Mouse (Mus musculus): Measurements from ENCODE around the gene Pold2. TPM values are rescaled to one million over a fixed set of nuclear protein-coding genes. Genes with fewer than 3 reads are reported as not detected.

The Pold2 gene
- polyA plus RNA-seq, 1 experiment = 133 TPM

GRCm38 (mm10) chr11:5840346-5840745 lies 37.7 kb downstream of the Pold2 start:
- Histone ChIP-seq H3K4me1 (ENCODE audit: control insufficient read depth, insufficient read depth, insufficient read length, low read length) (peaks cover 2% of the 10 kb centered on the region; the same call in 1 of the 2 replicates), H3K36me3 (ENCODE audit: control insufficient read depth, insufficient read depth, low read length) (peaks cover 6% of the 10 kb centered on the region; the same call in 1 of the 2 replicates), H3K4me3 (ENCODE audit: low read depth, low read length) (no peak overlapping the region), H3K27ac (ENCODE audit: insufficient read depth, low read depth, low read length) (no peak overlapping the region), H3K27me3 (ENCODE audit: control insufficient read depth, insufficient read depth, low read length) (no peaks in the 10 kb centered on the region)
- 91% methylated on average over 7 of the region's 7 CpGs for WGBS
- TF ChIP-seq CTCF (IDR thresholded peaks at IDR 0.05; ENCODE audit: extremely low read depth, insufficient read length, insufficient replicate concordance, low read depth, low read length) = no peak
- TF ChIP-seq POLR2A (IDR thresholded peaks at IDR 0.05; ENCODE audit: low read depth, low read length) = no peak

DNA sequence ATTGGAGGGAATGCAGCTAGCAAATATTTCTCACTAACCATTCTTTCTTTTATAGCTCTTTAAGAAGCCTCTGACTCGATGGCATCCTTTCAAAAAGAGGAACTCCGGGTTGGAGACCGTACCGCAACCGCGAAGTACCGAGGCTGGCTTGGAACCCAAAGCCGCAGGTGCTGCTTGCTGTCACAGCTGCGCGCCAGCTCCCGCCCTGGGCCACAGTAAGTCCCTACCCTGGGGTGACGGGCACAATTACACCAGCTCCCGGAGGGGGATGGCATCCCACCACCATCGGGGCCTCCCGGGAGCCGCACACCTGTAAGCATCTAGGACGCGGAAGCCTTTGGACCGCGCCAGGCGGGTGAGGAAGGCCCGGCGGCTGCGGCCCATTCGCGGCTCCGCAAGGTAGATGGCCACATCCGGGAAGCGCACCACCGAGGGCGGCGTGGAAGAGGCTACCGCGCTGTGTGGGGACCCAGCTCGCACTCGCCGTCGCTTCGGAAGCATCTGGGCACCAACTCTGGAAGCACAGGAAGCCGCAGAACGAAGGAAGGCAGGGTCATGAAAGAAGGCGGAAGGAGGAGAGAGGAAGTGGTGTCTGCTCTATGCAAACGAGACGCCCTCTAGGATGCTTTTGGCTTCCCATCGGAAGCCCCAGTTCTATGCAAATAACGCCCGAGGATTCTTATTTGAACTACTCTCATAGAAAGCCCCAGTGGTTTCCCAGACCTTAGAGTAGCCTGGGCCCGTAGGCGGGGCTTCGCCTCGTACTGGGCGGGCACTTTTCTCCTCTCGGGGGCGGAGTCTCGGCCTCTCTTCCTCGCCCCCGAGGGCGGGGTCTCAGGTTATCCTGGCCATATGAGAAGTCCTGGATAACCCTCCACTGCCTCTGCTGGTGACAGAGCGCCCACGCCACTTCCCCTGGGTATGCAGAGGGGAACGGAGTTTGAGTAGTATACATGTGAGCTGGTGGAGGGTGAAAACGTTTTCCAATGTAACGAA lies 40.5 kb downstream of the Pold2 start, which contains the start of gene Polm:
TSS of gene Polm (minus strand) at position 766 of the 996 bp plus-strand sequence.
- Histone ChIP-seq H3K36me3 (ENCODE audit: control insufficient read depth, insufficient read depth, low read length) (peaks cover 25% of the 10 kb centered on the region; the same call in 1 of the 2 replicates), H3K4me1 (ENCODE audit: control insufficient read depth, insufficient read depth, insufficient read length, low read length) (peaks cover 2% of the 10 kb centered on the region; the same call in 1 of the 2 replicates), H3K27ac (ENCODE audit: insufficient read depth, low read depth, low read length) (peak within 1 kb of the TSS; percentile 89), H3K4me3 (ENCODE audit: low read depth, low read length) (peak within 1 kb of the TSS; percentile 89), H3K27me3 (ENCODE audit: control insufficient read depth, insufficient read depth, low read length) (no peaks in the 10 kb centered on the region)
- under 1% methylated on average over 63 of the region's 63 CpGs for WGBS
- TF ChIP-seq POLR2A (IDR thresholded peaks at IDR 0.05; ENCODE audit: low read depth, low read length) (peak; percentile 55), CTCF (IDR thresholded peaks at IDR 0.05; ENCODE audit: extremely low read depth, insufficient read length, insufficient replicate concordance, low read depth, low read length) (peak; percentile 67; the same call in 1 of the 2 replicates)

GRCm38 (mm10) chr11:5836126-5836525 lies 42.0 kb downstream of the Pold2 start:
- TF ChIP-seq CTCF (IDR thresholded peaks at IDR 0.05; ENCODE audit: extremely low read depth, insufficient read length, insufficient replicate concordance, low read depth, low read length) = peak; percentile 26; the same call in 1 of the 2 replicates
- no peak for TF ChIP-seq POLR2A (IDR thresholded peaks at IDR 0.05; ENCODE audit: low read depth, low read length)
- H3K4me3 ChIP-seq (ENCODE audit: low read depth, low read length) = no peak overlapping the region
- WGBS = 77% methylated on average over 1 of the region's 1 CpGs

DNA sequence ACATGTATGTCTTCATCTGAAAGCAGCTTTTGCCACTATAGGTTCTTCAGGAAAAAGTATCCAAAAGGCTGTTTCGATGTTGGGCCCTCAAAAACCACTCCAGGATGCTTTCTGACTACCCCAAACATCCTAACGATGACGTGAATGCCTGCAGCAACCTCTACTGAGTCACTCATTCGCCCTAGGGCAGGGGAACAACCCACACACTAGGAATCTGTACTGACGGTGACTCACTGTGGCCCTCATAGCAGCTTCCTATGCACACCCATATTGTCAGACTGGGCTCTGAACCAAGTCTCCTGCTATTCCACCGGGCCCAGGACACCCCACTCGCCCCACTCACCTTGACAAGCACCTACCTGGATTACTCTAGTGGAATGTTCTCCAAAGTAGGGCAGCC lies 43.0 kb downstream of the Pold2 start:
- 89% methylated on average over 7 of the region's 7 CpGs for WGBS
- no peak for TF ChIP-seq CTCF (IDR thresholded peaks at IDR 0.05; ENCODE audit: extremely low read depth, insufficient read length, insufficient replicate concordance, low read depth, low read length)
- no peak for TF ChIP-seq POLR2A (IDR thresholded peaks at IDR 0.05; ENCODE audit: low read depth, low read length)
- Histone ChIP-seq H3K36me3 (ENCODE audit: control insufficient read depth, insufficient read depth, low read length) (peaks cover 47% of the 10 kb centered on the region), H3K4me1 (ENCODE audit: control insufficient read depth, insufficient read depth, insufficient read length, low read length) (peaks cover 2% of the 10 kb centered on the region; the same call in 1 of the 2 replicates), H3K4me3 (ENCODE audit: low read depth, low read length) (no peak overlapping the region), H3K27ac (ENCODE audit: insufficient read depth, low read depth, low read length) (no peak overlapping the region), H3K27me3 (ENCODE audit: control insufficient read depth, insufficient read depth, low read length) (no peaks in the 10 kb centered on the region)

More at GRCm38 (mm10) chr11:5836126-5836525, 42.0 kb downstream of the Pold2 start:
- H3K27me3 ChIP-seq (ENCODE audit: control insufficient read depth, insufficient read depth, low read length) = no peaks in the 10 kb centered on the region
- no peak overlapping the region for H3K27ac ChIP-seq (ENCODE audit: insufficient read depth, low read depth, low read length)
- H3K36me3 ChIP-seq (ENCODE audit: control insufficient read depth, insufficient read depth, low read length) = peaks cover 39% of the 10 kb centered on the region
- peaks cover 2% of the 10 kb centered on the region; the same call in 1 of the 2 replicates for H3K4me1 ChIP-seq (ENCODE audit: control insufficient read depth, insufficient read depth, insufficient read length, low read length)

GRCm38 (mm10) chr11:5834506-5834905 lies 43.6 kb downstream of the Pold2 start:
- Histone ChIP-seq H3K27ac (ENCODE audit: insufficient read depth, low read depth, low read length) (no peak overlapping the region), H3K4me3 (ENCODE audit: low read depth, low read length) (no peak overlapping the region), H3K36me3 (ENCODE audit: control insufficient read depth, insufficient read depth, low read length) (peaks cover 52% of the 10 kb centered on the region), H3K4me1 (ENCODE audit: control insufficient read depth, insufficient read depth, insufficient read length, low read length) (peaks cover 7% of the 10 kb centered on the region), H3K27me3 (ENCODE audit: control insufficient read depth, insufficient read depth, low read length) (no peaks in the 10 kb centered on the region)
- TF ChIP-seq POLR2A (IDR thresholded peaks at IDR 0.05; ENCODE audit: low read depth, low read length) = no peak
- no peak for TF ChIP-seq CTCF (IDR thresholded peaks at IDR 0.05; ENCODE audit: extremely low read depth, insufficient read length, insufficient replicate concordance, low read depth, low read length)
- 92% methylated on average over 9 of the region's 9 CpGs for WGBS

GRCm38 (mm10) chr11:5829327-5829726 lies 48.8 kb downstream of the Pold2 start:
- Histone ChIP-seq H3K27me3 (ENCODE audit: control insufficient read depth, insufficient read depth, low read length) (no peaks in the 10 kb centered on the region), H3K27ac (ENCODE audit: insufficient read depth, low read depth, low read length) (no peak overlapping the region), H3K4me3 (ENCODE audit: low read depth, low read length) (no peak overlapping the region), H3K4me1 (ENCODE audit: control insufficient read depth, insufficient read depth, insufficient read length, low read length) (peaks cover 6% of the 10 kb centered on the region), H3K36me3 (ENCODE audit: control insufficient read depth, insufficient read depth, low read length) (peaks cover 54% of the 10 kb centered on the region)
- WGBS = 75% methylated on average over 12 of the region's 12 CpGs
- no peak for TF ChIP-seq POLR2A (IDR thresholded peaks at IDR 0.05; ENCODE audit: low read depth, low read length)
- TF ChIP-seq CTCF (IDR thresholded peaks at IDR 0.05; ENCODE audit: extremely low read depth, insufficient read length, insufficient replicate concordance, low read depth, low read length) = no peak

Measured in small intestine, adult 2 months (tissue).